Mouse (Mus musculus) megakaryocyte, embryonic 14.5 days (primary cell): ENCODE results near the gene Dqx1. TPM values are rescaled to one million over a fixed set of nuclear protein-coding genes. Genes with fewer than 3 reads are reported as not detected.
A peak's percentile ranks its signal among the peaks of the same experiment; 100 is the strongest.

ENCODE experiments used
- H3K27me3 ChIP-seq: replicated peaks from 2 replicates; pipeline ENCODE3; 2012; ENCODE audit warnings: inconsistent platforms
- H3K36me3 ChIP-seq: replicated peaks from 2 replicates; pipeline ENCODE3; 2012; ENCODE audit warnings: low read length, inconsistent platforms, mixed read lengths
- H3K4me1 ChIP-seq: 2 replicates; pipeline ENCODE4 v1.6.1; 2012; ENCODE audit warnings: inconsistent platforms
- H3K4me3 ChIP-seq: replicated peaks from 2 replicates; pipeline ENCODE3; 2012; ENCODE audit warnings: moderate library complexity, mild to moderate bottlenecking, inconsistent platforms
- H3K9me3 ChIP-seq: 2 replicates; pipeline ENCODE4 v1.6.1; 2012; ENCODE audit warnings: inconsistent platforms
- FLI1 ChIP-seq: IDR thresholded peaks from 2 replicates; pipeline ENCODE4 v1.6.1; 2012; ENCODE audit warnings: low read length, inconsistent platforms, mixed read lengths
- GATA1 ChIP-seq: IDR thresholded peaks from 3 replicates; pipeline ENCODE4 v1.6.1; 2012; ENCODE audit warnings: mixed read lengths, low read length, inconsistent platforms, borderline replicate concordance
- polyA plus RNA-seq: library from polyadenylated mRNA; stranded (reverse); fragments of >175 nt; gene quantifications from 2 replicates; pipeline ENCODE4 v1.2.3, GENCODE M21; 2012; ENCODE audit warnings: low replicate concordance; ENCODE audit not compliant: insufficient read depth

Dqx1 gene
- polyA plus RNA-seq: 0.22 TPM in 1 of 2 replicates, not detected in the other

GRCm38 (mm10) chr6:83057790-83058189 is at the start of gene Dqx1:
TSS of gene Dqx1 (plus strand) at chr6:83057844.
- Histone ChIP-seq H3K9me3 (no peaks in the 10 kb centered on the region), H3K4me1 (peaks cover 62% of the 10 kb centered on the region), H3K4me3 (peak within 1 kb of the TSS; percentile 10), H3K27me3 (peaks cover 15% of the 10 kb centered on the region), H3K36me3 (peaks cover 69% of the 10 kb centered on the region)
- TF ChIP-seq GATA1 (no peak), FLI1 (no peak)

DNA sequence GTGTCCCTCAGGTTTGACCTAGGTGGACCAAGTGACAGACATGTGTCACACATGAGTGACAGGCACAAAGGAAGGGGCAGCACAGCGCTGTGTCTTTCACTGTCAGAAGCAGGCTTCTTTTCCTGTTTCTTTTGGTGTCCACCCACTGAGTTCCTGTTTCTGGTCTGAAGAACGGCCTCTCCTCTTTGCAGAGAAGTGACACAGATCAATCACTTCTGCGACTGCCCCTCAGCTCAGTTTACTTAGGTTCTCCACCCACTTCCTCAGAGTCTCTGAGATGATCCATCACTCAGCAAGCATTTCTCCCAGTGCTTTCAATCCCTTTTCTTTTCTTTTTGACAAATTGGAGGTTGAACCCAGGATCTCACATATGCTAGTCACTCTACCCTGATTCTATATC is 49.0 kb upstream of the Dqx1 start:
- Histone ChIP-seq H3K4me3 (peak overlapping the region; percentile 51), H3K27me3 (no peaks in the 10 kb centered on the region), H3K36me3 (peaks cover 2% of the 10 kb centered on the region), H3K4me1 (peaks cover 98% of the 10 kb centered on the region), H3K9me3 (no peaks in the 10 kb centered on the region)
- no peak for TF ChIP-seq FLI1
- TF ChIP-seq GATA1: no peak

DNA sequence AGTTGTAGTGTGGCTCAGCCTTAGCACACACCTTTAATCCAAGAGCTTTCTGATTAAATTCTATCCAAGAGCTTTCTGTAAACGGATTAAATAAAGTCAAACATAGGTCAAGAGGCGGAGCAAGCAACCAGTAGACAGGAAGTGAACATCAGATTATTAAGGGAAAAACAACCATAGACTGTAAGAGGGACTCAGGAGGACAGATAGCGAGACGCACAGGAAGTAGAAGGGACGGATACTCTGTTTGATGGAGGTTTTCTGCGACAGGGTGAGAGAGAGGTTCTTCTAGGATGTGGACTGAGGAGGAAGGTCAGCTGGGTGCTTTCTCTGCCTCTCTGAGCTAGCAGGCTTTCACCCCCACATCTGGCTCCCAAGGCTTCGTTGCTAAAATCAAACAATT is 47.6 kb upstream of the Dqx1 start:
- peaks cover 98% of the 10 kb centered on the region for H3K4me1 ChIP-seq
- peak overlapping the region; percentile 79 for H3K4me3 ChIP-seq
- H3K9me3 ChIP-seq: no peaks in the 10 kb centered on the region
- no peaks in the 10 kb centered on the region for H3K27me3 ChIP-seq
- no peak for TF ChIP-seq FLI1
- no peak for TF ChIP-seq GATA1
- H3K36me3 ChIP-seq: peaks cover 2% of the 10 kb centered on the region

- TF ChIP-seq GATA1: no peak
- no peak for TF ChIP-seq FLI1
- Histone ChIP-seq H3K9me3 (no peaks in the 10 kb centered on the region), H3K4me1 (peaks cover 96% of the 10 kb centered on the region), H3K4me3 (no peak overlapping the region), H3K36me3 (peaks cover 8% of the 10 kb centered on the region), H3K27me3 (no peaks in the 10 kb centered on the region)
Observed at GRCm38 (mm10) chr6:83011255-83011654, 46.4 kb upstream of the Dqx1 start.

GRCm38 (mm10) chr6:83011756-83012155 is 45.9 kb upstream of the Dqx1 start:
- no peaks in the 10 kb centered on the region for H3K9me3 ChIP-seq
- H3K4me3 ChIP-seq: peak overlapping the region; percentile 29
- peaks cover 11% of the 10 kb centered on the region for H3K36me3 ChIP-seq
- peaks cover 94% of the 10 kb centered on the region for H3K4me1 ChIP-seq
- no peaks in the 10 kb centered on the region for H3K27me3 ChIP-seq
- TF ChIP-seq FLI1 (no peak), GATA1 (no peak)

DNA sequence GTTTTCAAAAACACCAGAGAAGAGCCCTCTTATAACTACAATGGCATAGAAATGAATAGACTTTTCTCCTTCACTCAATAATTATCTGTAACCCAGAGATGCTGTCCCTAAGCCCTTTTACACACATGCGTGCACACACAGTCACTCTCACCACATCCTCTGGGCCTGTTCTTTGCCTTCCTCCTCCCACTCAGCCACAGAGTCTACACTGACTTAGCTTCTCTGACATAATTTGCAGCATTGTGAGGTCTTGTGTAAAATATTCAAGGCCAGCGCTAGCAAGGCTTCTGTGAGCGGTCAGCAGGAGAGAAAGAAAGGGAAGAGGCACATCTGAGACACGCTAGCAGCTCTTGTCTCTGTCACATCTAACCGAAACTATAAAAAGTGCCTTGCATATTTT is 44.2 kb upstream of the Dqx1 start:
- Histone ChIP-seq H3K27me3 (no peaks in the 10 kb centered on the region), H3K4me1 (peaks cover 94% of the 10 kb centered on the region), H3K9me3 (peaks cover 10% of the 10 kb centered on the region), H3K4me3 (peak overlapping the region; percentile 86), H3K36me3 (peaks cover 26% of the 10 kb centered on the region)
- TF ChIP-seq GATA1 (no peak), FLI1 (no peak)

- peaks cover 37% of the 10 kb centered on the region for H3K36me3 ChIP-seq
- H3K4me1 ChIP-seq: peaks cover 93% of the 10 kb centered on the region
- TF ChIP-seq GATA1: no peak
- TF ChIP-seq FLI1: no peak
- H3K9me3 ChIP-seq: peaks cover 13% of the 10 kb centered on the region
- peak overlapping the region; percentile 83 for H3K4me3 ChIP-seq
- H3K27me3 ChIP-seq: no peaks in the 10 kb centered on the region
Observed at GRCm38 (mm10) chr6:83014482-83015466, 42.9 kb upstream of the Dqx1 start.

- Histone ChIP-seq H3K4me3 (peak overlapping the region; percentile 71), H3K9me3 (peaks cover 13% of the 10 kb centered on the region), H3K4me1 (peaks cover 93% of the 10 kb centered on the region), H3K36me3 (peaks cover 37% of the 10 kb centered on the region), H3K27me3 (no peaks in the 10 kb centered on the region)
- TF ChIP-seq FLI1 (no peak), GATA1 (no peak)
Observed at GRCm38 (mm10) chr6:83015749-83016148, 41.9 kb upstream of the Dqx1 start.

DNA sequence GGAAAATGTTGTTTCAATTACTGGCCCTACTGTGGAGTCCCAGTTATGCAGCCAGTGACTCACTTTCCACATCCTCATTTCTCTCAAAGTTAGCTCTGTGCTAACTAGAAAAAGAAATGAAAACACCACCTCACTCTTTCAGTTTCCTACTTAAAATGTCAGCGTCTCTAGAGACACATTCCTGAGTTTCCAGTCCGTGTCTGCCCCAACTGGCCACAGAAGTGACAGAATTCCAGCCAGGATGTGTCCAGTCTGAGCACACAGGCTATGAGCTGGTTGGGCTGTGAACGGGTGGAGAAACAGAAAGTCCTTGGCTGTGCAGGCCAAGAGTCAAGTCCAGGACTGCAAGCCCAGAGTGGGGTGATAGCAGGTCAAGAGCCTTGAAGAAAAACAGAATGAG is 40.5 kb upstream of the Dqx1 start:
- H3K36me3 ChIP-seq: peaks cover 34% of the 10 kb centered on the region
- TF ChIP-seq GATA1 (no peak), FLI1 (no peak)
- H3K9me3 ChIP-seq: peaks cover 13% of the 10 kb centered on the region
- H3K4me3 ChIP-seq: no peak overlapping the region
- no peaks in the 10 kb centered on the region for H3K27me3 ChIP-seq
- peaks cover 93% of the 10 kb centered on the region for H3K4me1 ChIP-seq

DNA sequence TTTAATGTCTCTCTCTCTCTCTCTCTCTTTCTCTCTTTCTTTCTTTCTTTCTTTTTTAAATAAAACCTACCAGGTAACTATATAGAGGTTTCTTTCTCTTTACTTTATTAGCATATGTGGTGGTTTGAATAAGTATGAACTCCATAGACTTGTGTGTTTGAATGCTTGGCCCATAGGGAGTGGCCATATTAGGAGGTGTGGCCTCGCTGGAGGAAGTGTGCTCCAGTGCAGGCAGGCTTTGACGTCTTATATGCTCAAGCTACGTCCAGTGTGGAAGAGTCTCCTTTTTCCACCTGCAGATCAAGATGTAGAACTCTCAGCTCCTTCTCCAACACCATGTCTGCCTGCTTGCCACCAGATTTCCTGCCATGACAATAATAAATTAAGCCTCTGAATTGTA is 38.6 kb upstream of the Dqx1 start:
- H3K9me3 ChIP-seq: peaks cover 13% of the 10 kb centered on the region
- H3K27me3 ChIP-seq: no peaks in the 10 kb centered on the region
- H3K4me1 ChIP-seq: peaks cover 93% of the 10 kb centered on the region
- TF ChIP-seq GATA1: no peak
- no peak for TF ChIP-seq FLI1
- peaks cover 34% of the 10 kb centered on the region for H3K36me3 ChIP-seq
- H3K4me3 ChIP-seq: no peak overlapping the region
